Mouse (Mus musculus): Measurements from ENCODE around the gene Pcnx3. TPM values are rescaled to one million over a fixed set of nuclear protein-coding genes. Genes with fewer than 3 reads are reported as not detected.

Pcnx3 gene
- polyA plus RNA-seq, 1 experiment, result 209 TPM

DNA sequence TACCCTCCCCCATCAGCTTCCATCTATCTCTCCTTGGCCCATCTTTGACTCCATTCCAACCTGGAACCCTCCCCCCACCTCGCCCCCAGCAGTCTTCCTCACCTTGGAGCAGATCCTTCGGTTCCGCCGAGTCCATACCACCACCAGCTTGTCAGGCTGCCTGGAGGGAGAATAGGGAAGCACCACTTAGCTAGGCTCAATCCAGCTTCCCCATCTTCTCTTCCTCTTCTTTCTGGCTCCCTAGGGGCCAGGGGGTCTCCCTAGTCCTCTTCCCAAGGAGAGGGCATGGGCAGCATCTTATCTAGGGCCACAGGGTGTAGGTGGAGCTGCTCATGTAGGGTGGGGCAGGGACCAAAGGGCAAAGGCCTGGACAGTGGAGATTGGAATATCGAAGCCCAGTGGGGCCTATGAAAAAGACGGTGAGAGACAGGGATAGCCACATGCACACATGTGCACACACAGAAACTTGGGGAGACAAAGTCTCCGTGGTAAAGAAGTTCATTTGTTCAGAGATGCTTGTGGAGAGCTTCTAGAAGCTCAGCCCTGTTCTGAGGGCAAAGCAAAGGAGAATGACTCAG, 34.2 kb upstream of the Pcnx3 start:
- no peak for TF ChIP-seq GATA1 (IDR thresholded peaks at IDR 0.05; ENCODE audit: low read length)

DNA sequence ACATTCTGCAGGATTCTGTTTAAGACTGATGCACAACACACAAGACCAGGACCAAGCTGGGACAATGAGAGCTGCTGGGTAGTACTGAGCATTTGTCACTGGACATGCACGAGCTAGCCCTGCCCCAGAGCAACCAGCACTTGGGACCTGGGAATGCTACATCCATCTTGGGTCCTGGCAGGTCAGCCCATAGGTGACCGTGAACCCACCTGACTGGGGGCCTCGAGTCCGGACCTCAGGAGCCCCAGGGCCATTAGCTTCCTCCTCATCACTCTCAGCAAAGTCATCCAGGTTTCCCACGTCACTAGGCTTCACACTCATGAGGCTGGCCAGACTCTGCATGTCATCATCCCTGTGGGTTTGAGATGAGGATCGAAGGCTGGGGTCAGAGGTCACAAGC, 32.5 kb upstream of the Pcnx3 start:
- no peak for TF ChIP-seq GATA1 (IDR thresholded peaks at IDR 0.05; ENCODE audit: low read length)

DNA sequence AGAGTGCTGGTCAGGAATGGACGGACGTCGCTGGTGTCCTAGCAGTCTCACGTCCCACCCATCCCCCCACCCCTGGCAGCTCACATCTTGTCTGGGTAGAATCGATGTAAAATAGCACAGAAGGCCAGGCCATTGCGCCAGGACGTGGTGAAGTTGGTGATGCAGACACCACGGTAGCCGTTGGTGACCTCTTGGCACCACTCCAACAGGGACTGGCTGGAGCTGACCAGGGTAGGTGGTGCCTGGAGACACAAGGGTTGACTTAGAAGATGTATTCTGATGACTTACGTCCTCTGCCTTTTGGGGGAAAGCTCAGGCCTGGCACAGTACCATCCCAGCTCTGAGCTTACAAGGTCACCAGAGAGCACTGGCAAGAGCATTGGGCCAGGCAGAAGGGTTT, 28.2 kb upstream of the Pcnx3 start:
- no peak for TF ChIP-seq GATA1 (IDR thresholded peaks at IDR 0.05; ENCODE audit: low read length)

DNA sequence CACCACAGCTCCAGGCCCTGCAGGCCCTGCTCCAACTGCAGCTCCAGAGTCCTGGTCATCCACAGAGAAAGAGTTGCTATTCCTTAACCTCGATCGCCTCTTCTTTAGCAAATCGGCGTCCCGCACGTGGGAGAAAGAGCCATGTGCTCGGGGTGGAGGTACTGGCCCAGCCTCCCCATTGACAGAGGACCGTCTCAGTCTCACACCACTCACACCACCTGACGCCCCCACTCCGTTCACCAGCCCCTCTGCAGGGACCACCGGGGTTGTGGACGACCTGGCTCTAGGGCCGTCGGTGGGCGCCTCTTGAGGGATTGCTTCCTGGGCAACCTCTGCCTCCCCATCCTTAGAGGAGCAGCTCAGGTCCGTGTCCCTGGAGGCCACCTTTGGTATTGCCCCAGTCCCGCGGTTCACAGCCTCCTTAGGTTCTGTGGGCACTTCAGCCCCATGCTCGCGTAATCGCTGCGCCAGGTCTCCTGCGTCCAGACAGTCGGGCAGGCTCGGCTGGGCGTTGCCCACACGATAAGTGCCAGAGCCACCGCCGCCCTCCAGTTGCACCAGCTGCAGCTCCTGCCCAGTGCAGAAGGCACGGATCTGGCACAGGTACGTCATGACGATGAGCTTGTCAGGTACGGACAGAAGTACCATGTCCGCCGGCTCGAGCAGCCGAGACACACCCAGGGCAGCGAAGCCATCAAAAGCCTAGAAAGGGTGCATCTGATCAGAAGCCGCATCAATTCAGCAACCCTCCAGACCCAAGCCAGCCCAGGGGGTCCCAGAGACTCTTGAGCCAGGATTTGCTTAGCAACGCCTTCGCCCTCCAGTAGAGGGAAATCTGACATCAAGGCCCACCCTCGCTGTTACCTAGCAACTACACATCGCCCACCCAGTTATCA, 27.3 kb upstream of the Pcnx3 start:
- no peak for TF ChIP-seq GATA1 (IDR thresholded peaks at IDR 0.05; ENCODE audit: low read length)

DNA sequence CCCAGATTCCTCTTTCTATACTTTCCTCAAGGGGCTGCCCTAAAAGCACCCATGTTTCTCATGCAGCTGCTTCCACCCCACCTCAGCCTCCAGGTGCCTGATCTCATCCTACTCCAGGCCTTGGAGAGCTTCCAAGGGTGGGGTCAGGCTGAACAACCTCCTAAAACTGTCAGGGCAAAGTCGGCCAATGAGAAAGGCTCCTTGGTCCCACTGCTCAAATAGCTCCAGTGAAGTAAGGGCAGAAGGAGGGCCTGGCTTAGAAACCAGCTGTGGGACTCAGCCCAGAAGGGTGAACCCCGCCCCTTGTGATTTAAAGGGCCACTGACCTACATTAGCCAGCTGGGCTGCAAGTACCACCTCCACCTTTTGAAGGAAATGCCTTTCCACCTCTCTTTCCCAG, 25.0 kb upstream of the Pcnx3 start:
- TF ChIP-seq GATA1 (IDR thresholded peaks at IDR 0.05; ENCODE audit: low read length), result no peak

DNA sequence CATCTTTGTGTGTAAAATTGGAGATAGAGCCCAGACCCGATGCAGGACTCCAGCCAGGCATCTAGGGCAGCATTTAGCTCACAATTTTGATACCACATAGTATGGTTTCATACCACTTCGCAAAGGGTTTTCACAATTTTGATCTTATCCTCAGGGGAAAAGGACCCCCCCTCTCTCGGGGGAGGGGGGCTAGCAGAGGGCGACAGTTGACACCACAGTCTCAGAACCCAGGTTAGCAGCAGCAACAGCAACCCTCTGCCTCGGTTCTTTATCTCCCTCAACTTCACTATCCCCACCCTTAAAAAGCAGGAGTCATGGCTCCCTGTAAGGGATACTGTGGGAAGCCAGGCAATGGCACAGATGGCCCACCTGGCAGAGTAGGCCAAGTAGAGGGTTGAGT, 24.5 kb upstream of the Pcnx3 start:
- TF ChIP-seq GATA1 (IDR thresholded peaks at IDR 0.05; ENCODE audit: low read length), result no peak

DNA sequence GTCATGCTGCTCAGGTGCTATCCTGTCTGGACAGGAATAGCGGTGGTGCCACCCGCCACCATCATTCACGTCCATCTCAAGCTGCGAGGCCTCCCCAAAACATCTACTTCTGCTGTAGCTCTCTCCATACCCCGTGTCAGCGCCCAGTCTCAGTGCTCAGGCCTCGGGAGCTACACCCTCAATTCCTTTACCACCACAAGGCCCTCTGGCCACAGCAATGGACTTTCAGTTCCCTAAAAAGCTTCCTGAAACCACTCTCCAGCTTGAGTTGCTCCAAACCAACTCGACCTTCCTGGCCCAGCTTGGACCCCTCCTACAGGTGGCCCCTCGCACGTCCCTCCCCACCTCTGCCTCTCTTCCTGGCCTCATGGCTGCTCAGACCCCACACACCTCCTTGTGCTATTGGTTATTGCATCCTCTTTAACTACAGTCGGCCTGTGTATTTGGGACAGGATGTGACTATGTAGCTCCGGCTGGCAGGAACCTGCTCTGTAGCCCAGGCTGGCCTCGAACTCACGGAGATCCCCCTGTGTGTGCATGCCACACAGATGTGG, 23.3 kb upstream of the Pcnx3 start:
- no peak for TF ChIP-seq GATA1 (IDR thresholded peaks at IDR 0.05; ENCODE audit: low read length)

DNA sequence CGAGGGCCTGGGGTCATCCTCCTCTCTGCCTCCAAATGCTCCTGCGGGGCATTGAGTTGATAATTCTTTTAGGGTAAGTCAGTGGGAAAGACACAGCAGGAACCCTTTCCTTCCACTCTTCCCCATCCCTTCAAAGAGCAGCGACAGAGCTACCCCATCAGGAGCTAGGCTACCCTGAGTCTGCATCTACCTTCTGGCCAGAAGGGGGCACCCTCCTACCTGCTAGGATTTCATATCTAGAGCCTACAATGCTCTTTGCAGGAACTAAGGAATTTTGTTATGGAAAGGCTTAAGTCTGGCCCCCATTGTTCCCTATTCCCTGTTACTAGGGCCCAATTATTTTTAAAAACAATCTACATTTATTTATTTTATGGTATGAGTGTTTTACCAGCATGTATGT, 22.5 kb upstream of the Pcnx3 start:
- TF ChIP-seq GATA1 (IDR thresholded peaks at IDR 0.05; ENCODE audit: low read length), result no peak

DNA sequence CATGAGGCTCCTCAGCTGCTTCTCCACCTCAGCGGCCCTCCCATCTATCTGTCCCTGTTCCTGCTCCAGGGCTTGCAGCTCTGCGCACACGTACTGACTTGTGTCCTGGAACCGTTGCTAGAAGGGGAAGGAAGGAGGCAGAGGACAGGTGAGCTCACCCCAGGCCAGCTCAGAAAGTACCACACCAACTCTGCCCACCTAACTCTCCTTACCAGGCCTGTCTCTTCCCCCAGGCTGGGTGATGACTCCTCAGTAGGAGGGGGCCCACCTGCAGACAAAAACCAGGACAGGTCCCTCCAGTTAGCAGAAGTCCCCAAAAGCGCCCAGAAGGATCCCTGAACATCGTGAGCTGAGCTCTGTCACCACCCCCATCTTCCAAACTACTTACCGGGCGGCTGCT, 21.9 kb upstream of the Pcnx3 start:
- TF ChIP-seq GATA1 (IDR thresholded peaks at IDR 0.05; ENCODE audit: low read length), result no peak

DNA sequence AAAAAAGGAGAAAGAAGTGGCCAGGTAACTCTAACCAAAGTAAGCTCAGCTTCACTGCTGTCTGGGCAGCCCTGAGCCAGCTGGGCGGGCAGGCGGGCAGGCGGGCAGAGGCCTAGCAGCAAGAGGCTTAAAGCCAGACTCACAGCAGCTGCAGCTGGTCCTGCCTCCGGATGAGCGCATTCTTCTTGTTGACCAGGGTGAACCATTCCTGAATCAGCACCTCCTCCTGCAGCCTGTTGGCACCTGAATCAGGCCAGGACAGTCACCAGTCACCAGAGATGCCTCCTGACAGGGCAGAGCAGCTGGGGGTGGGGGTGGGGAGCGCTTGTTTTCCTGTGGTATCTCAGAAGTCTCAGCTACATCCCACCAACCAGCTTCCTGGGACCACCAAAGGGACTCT, 21.4 kb upstream of the Pcnx3 start:
- TF ChIP-seq GATA1 (IDR thresholded peaks at IDR 0.05; ENCODE audit: low read length), result no peak

DNA sequence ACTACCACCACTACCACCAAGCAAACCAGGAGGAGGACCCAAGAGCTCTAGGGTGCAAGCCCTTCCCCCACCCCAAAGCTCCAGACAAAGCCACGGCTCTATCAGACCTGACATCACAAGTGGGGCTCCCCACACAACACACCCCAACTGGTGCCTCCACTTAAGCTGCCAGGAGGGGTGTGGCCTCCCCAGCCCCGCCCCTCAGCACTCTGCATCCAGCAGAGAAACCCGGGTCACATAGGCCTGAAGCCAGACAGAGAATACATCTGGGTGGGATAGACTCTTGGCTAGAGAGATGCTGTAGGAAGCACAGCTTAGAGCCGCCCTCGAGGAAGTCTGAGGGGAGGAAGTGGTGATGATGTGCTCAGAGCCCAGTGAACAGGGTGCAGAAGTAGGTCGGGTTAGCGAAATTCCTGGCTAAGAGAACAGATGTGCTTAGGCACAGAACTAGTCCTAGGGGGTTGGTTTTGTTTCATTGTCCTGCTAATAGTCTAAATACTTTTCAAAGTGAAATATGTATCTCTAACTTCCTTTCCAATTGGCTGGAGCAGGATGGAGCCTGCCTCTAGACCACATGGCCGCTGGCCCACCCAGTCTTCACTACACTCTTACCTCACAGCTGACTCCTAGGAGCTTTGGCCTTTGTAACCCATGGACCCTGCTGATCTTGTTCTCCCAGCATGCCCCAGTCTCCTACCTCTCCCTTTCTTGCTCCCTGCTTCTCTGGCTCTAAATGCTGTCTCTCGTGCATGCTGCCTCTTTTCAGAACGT, 16.3 kb upstream of the Pcnx3 start:
- TF ChIP-seq GATA1 (IDR thresholded peaks at IDR 0.05; ENCODE audit: low read length), result no peak

DNA sequence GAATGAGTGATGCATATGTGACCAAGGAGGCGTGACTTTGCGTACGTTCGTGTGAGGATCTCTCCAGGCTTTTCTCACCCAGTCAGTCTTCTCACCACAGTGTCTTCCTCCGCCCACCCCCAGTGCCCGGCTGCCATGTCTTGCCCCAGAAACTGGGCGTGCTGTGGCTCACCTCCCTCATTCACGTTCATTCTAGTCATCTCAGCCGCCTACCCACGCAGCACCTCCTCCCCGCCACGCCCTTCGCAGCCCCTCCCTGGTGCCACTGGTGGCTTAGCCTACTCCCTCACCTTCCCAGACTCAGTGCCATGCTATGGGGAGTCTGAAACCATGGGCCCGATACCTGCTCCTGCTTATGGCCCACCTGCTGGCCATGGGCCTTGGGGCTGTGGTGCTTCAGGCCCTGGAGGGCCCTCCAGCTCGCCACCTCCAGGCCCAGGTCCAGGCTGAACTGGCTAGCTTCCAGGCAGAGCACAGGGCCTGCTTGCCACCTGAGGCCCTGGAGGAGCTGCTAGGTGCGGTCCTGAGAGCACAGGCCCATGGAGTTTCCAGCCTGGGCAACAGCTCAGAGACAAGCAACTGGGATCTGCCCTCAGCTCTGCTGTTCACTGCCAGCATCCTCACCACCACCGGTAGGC, 15.6 kb upstream of the Pcnx3 start, which contains the start of gene Kcnk7:
Gene Kcnk7, plus strand, starts transcription at position 205 of the 638 bp plus-strand sequence.
- TF ChIP-seq GATA1 (IDR thresholded peaks at IDR 0.05; ENCODE audit: low read length), result no peak

DNA sequence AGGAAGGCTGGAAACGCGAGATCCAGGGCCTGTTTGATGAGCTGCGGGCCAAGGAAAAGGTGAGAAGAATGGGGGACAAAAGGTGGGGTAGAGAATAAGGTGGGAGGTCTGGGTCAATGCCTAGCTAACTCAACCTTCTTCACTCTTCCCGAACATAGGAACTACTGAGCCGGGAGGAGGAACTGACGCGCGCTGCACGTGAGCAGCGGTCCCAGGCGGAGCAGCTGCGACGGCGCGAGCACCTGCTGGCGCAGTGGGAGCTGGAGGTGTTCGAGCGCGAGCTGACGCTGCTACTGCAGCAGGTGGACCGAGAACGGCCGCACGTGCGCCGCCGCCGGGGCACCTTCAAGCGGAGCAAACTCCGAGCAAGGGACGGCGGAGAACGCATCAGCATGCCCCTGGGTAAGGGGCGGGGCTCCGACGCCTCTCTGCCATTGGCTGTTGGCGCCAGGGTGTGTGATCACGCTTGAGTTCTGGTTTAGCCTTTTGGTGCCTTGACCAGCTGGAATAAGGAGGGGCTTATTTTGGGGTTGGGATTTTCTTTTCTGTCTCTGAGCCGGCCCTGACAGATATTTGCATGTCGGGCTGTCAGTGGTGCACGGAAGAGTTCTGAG, 7.2 kb upstream of the Pcnx3 start:
- TF ChIP-seq GATA1 (IDR thresholded peaks at IDR 0.05; ENCODE audit: low read length), result no peak

DNA sequence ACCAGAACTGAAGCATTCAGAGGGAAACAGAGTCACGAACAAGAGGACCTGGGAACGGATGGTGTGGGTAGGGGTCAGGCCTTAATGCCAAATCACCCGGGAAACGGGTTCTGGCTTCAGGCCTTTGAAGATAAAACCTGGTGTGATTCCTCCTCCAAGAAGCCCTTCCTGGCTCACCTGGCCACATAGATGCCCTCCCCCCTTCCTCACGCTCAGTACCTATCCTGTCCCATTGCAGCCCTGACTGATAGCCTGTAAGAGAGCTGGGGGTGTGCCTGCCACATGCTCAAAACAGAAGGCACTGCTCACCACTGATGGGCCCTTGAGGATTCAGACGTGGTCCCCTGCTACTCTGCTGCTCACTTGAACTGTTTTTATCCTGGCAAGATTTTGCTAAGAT, 5.1 kb upstream of the Pcnx3 start:
- no peak for TF ChIP-seq GATA1 (IDR thresholded peaks at IDR 0.05; ENCODE audit: low read length)

DNA sequence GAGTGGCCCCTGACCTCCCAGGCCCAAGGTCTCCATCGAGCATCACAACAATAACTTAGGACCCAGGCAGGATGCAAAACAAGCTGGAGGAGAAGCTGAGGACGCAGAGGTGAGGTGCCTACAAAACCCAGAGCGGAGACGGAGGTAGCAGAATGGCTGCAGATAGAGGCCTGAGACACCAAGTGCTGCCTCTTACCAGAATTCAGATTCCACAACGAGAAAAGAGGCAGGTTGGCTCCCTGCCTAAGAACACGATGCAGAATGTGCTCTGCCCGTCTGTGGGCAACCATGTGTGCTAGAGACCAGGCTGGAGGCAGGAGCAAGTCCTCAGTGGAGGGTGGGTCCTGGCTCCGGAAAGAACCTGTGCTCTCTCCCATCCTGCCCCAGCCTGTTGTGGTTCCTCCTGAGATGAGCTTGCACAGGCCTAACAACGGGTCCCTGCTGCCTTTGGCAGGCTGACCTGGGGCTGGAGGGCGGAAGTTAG, 4.2 kb upstream of the Pcnx3 start:
- no peak for TF ChIP-seq GATA1 (IDR thresholded peaks at IDR 0.05; ENCODE audit: low read length)
